Mouse (Mus musculus) forebrain, embryonic 14.5 days (tissue): ENCODE measurements at regions not wholly inside any gene's neighbourhood (a gene's known extent, or its start where the extent isn't known, plus 50 kb on each side); places are given as distances from the start of the nearest gene placed in this dataset.

ENCODE experiments used
- ATAC-seq: fragments of 200-750 bp; cut with Nextera tagmentation; 2 replicates; pipeline ENCODE4 v1.8.0; 2017; ENCODE audit warnings: mild to moderate bottlenecking, moderate library complexity
- DNase-seq: peaks from one replicate; pipeline ENCODE4 v3.0.0-alpha.2; 2015; ENCODE audit warnings: low spot score
- H3K27ac ChIP-seq: fragments of 300-500 bp; sonication (generic); 2 replicates; pipeline ENCODE4 v1.5.1; 2014; ENCODE audit warnings: low read depth, mild to moderate bottlenecking, control low read depth, low read length, moderate library complexity
- H3K27me3 ChIP-seq: fragments of 300-500 bp; sonication (generic); replicated peaks from 2 replicates; pipeline ENCODE4 v1.6.1; 2014; ENCODE audit warnings: low read length, control low read depth, mixed read lengths; ENCODE audit not compliant: control insufficient read depth, insufficient read depth
- H3K36me3 ChIP-seq: fragments of 300-500 bp; sonication (generic); 2 replicates; pipeline ENCODE4 v1.6.1; 2014; ENCODE audit warnings: low read length, control low read depth; ENCODE audit not compliant: control insufficient read depth, insufficient read depth
- H3K4me1 ChIP-seq: fragments of 300-500 bp; sonication (generic); 2 replicates; pipeline ENCODE4 v1.6.1; 2014; ENCODE audit warnings: antibody characterized with exemption, low read length, control low read depth; ENCODE audit not compliant: control insufficient read depth, insufficient read depth
- H3K4me2 ChIP-seq: fragments of 300-500 bp; sonication (generic); 2 replicates; pipeline ENCODE4 v1.6.1; 2014; ENCODE audit warnings: mild to moderate bottlenecking, control low read depth, low read length
- H3K4me3 ChIP-seq: fragments of 300-500 bp; sonication (generic); 2 replicates; pipeline ENCODE4 v1.5.1; 2014; ENCODE audit warnings: low read depth, low read length, control low read depth
- H3K9ac ChIP-seq: fragments of 300-500 bp; sonication (generic); 2 replicates; pipeline ENCODE4 v1.6.1; 2014; ENCODE audit warnings: mild to moderate bottlenecking, low read length, control low read depth, moderate library complexity
- H3K9me3 ChIP-seq: fragments of 300-500 bp; sonication (generic); replicated peaks from 2 replicates; pipeline ENCODE4 v1.6.1; 2016; ENCODE audit warnings: low read length, control low read depth, mixed read lengths; ENCODE audit not compliant: control insufficient read depth
- WGBS: fragments of 180-500 bp; shearing (Covaris S2); extraction: QIAGEN DNeasy Blood & Tissue Kit; methylation state at CpG from one replicate; pipeline ENCODE4 v1.1.7; 2014; 5-methylcytosine and 5-hydroxymethylcytosine counted together

DNA sequence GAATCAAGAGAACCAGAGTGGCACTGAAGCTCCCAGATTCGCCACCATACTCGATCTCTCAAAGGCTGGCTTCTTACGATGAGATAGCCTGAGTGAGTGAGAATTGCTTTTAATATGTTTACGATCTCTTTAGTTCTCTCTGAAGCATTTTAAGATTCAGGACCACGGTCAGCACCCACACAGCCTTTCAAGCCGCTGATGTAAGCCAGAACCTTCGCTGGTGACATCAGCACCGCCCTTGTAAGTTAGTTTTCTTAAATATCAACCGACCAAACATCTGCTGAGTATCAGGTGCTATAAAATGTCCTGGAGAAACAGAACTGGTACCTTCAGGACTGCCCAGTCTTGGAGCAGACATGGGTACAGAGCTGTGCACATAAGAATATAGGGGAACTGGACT is 141.6 kb downstream of the Dmrta2 start:
- Histone ChIP-seq H3K4me2 (no peak overlapping the region), H3K27ac (no peak overlapping the region), H3K36me3 (no peaks in the 10 kb centered on the region), H3K9ac (no peak overlapping the region), H3K4me3 (no peak overlapping the region), H3K4me1 (no peaks in the 10 kb centered on the region; the same call in 1 of the 2 replicates), H3K27me3 (no peaks in the 10 kb centered on the region), H3K9me3 (no peaks in the 10 kb centered on the region)
- DNase-seq = peak; percentile 53
- whole genome bisulfite sequencing = 39% methylated on average over 9 of the region's 9 CpGs
- no peak for ATAC-seq

DNA sequence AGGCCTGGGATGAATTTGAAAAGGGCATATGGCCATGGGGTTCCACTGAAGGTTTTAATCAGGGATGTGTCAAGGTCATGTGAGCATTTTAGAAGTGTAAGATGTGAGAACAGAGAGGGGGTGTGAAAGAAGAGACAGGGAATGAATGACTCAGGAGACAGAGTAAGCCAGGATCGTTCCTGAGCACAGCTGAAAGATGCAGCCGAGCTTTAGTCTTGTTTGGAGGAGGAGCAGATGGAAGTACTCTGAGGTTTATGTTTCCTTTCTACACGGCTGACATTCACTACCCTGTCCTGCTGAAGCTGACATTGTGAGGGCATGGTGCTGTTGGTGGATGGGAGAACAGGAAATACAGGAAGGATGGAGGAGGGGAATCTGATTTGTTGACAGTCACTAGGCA is 142.0 kb downstream of the Dmrta2 start:
- Histone ChIP-seq H3K27me3 (no peaks in the 10 kb centered on the region), H3K4me3 (no peak overlapping the region), H3K9ac (no peak overlapping the region), H3K9me3 (no peaks in the 10 kb centered on the region), H3K27ac (peak overlapping the region; percentile 44; the same call in 1 of the 2 replicates), H3K4me1 (no peaks in the 10 kb centered on the region; the same call in 1 of the 2 replicates), H3K36me3 (no peaks in the 10 kb centered on the region), H3K4me2 (no peak overlapping the region)
- ATAC-seq = no peak
- DNase-seq = no peak
- WGBS = 68% methylated on average over 3 of the region's 3 CpGs

DNA sequence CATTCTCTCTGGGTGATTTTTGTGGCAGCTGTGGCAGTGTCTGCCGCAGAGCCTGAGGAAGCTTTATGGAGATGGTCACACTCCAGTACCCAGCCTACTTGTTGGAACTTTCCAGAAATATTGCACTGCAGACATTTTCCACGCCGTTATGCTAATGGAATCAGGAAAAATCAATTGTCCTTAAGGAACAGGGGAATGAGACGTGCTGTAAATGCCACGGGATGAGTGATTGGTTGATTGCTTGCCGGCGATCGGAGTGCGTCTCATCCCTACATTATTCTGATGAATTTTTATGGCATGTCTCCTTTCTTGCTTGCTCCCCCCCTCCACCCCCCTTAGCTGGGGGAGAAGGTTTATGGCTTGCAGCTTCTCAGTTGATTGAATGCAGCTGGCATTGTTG is 142.9 kb downstream of the Dmrta2 start:
- DNase-seq (peak; percentile 45), ATAC-seq (peak; percentile 57)
- Histone ChIP-seq H3K9ac (no peak overlapping the region), H3K4me2 (no peak overlapping the region), H3K4me3 (no peak overlapping the region), H3K36me3 (no peaks in the 10 kb centered on the region), H3K27ac (peak overlapping the region; percentile 44; the same call in 1 of the 2 replicates), H3K27me3 (no peaks in the 10 kb centered on the region), H3K9me3 (no peaks in the 10 kb centered on the region), H3K4me1 (no peaks in the 10 kb centered on the region; the same call in 1 of the 2 replicates)
- 73% methylated on average over 9 of the region's 9 CpGs for WGBS

DNA sequence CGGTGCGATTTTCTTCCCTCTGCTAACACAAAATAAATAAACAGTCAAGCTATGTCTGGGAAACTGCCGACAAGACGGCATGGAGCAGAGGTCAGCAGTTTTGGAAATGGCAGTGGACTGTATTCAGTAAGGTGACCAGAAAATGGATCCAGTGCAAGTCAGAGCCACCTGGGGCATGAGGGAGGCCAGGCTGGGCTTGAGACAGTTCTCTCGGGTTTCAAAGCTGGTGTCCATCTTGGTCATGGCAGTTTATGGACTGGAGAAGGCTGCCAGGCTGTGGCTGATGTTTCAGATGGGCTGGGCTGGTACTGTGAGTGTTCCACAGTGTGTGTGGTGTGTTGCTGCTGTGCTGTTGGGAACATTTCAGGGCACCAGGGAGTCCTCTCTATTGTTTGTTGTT is 143.6 kb downstream of the Dmrta2 start:
- H3K4me2 ChIP-seq = no peak overlapping the region
- peak overlapping the region; percentile 28; the same call in 1 of the 2 replicates for H3K27ac ChIP-seq
- H3K36me3 ChIP-seq = no peaks in the 10 kb centered on the region
- H3K9me3 ChIP-seq = no peaks in the 10 kb centered on the region
- no peak overlapping the region for H3K4me3 ChIP-seq
- H3K27me3 ChIP-seq = no peaks in the 10 kb centered on the region
- H3K9ac ChIP-seq = no peak overlapping the region
- ATAC-seq = peak; percentile 19; the same call in 1 of the 2 replicates
- H3K4me1 ChIP-seq = no peaks in the 10 kb centered on the region; the same call in 1 of the 2 replicates
- 38% methylated on average over 5 of the region's 5 CpGs for WGBS
- no peak for DNase-seq

DNA sequence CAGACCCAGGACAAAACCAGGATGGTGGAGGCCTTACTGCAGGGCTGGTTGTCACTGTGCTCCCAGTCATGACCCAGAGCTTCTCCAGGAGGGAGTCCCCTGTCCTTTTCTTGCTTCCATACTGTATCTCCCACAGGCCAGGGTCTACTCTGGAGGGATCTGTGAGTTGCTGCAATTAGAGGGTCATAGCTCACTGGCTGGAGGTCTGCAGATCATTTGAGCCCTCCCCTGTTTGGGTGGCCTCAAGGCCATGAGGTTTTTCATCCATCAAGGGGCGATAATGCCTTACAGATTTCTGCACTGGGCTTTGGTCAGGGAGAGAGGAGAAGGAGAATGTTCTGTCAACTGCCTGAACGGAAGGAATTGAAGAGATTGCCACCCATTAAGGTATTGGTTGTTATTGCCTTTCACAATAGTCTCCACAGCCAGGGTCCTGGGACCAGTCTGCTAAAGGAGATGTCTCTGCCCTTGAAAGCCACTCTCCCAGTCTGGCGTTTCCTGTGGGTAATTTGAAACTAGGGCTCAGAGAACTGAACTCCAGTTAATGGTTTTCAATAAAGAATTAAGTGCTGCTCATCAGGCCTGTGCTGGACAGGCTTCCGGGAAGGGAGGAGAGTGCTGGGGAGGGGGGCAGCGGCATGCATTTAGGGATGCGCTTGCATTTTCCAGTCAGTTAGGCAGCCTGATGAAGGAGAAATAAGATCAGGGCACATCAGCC is 147.4 kb downstream of the Dmrta2 start:
- Histone ChIP-seq H3K27me3 (no peaks in the 10 kb centered on the region), H3K4me2 (no peak overlapping the region), H3K4me3 (no peak overlapping the region), H3K9ac (no peak overlapping the region), H3K9me3 (no peaks in the 10 kb centered on the region), H3K27ac (no peak overlapping the region), H3K4me1 (no peaks in the 10 kb centered on the region; the same call in 1 of the 2 replicates), H3K36me3 (no peaks in the 10 kb centered on the region)
- ATAC-seq (no peak), DNase-seq (no peak)
- WGBS = 42% methylated on average over 6 of the region's 6 CpGs

DNA sequence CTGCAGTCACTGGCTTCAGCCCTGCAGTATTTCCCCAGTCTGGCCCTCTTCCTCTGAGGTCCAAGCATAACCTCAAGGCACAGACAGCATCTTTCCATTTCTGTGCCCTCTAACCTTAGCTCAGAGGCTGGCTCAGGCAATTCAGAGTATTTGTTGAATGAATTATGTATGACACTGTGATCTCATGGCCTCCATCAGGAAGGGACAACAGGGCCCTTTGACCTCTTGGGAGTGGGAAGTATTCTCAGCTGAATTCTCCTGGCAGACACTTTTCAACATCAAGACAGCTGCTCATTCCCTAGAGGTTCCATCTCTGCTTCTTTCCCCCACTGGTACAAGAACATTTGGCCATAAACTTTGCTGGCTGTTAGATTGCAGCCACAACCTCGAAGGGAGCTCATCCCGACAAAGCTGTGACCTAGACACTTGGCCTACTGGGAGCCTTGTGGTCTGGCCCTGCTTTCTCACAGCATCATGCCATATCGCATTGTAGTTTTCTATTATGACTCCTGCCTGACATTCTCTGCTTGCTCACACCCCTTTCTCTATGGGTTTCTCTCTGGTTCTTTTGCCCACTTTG is 150.2 kb downstream of the Dmrta2 start:
- H3K36me3 ChIP-seq = no peaks in the 10 kb centered on the region
- no peak overlapping the region for H3K4me3 ChIP-seq
- no peak overlapping the region for H3K9ac ChIP-seq
- ATAC-seq (no peak), DNase-seq (no peak)
- no peaks in the 10 kb centered on the region for H3K27me3 ChIP-seq
- no peaks in the 10 kb centered on the region for H3K4me1 ChIP-seq
- no peak overlapping the region for H3K4me2 ChIP-seq
- WGBS = 91% methylated on average over 3 of the region's 3 CpGs
- H3K9me3 ChIP-seq = no peaks in the 10 kb centered on the region
- no peak overlapping the region for H3K27ac ChIP-seq

DNA sequence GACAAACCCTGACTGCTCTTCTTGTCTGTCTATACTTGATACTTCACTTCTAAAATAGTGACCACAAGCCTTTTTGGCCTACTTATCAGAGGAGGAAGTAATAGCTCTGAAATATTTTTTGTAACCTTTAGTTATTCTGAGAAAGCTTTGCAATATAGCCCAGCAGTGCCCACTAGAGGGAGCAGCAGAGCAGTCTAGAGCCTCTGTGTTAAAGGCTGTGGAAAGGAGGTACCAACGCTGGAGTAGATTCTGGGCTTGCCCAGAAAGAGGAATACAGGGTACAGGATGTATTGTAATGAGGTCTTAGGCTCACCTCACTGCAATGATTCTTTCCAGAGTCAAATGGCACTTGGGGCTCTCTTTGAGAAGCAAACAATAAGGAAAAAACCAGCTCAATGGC is 151.1 kb downstream of the Dmrta2 start:
- Histone ChIP-seq H3K4me1 (peaks cover 2% of the 10 kb centered on the region; the same call in 1 of the 2 replicates), H3K9ac (no peak overlapping the region), H3K27ac (no peak overlapping the region; the same call in 1 of the 2 replicates), H3K4me2 (no peak overlapping the region), H3K27me3 (no peaks in the 10 kb centered on the region), H3K9me3 (no peaks in the 10 kb centered on the region), H3K36me3 (no peaks in the 10 kb centered on the region), H3K4me3 (no peak overlapping the region)
- DNase-seq (peak; percentile 88), ATAC-seq (peak; percentile 88)
- 7% methylated on average over 1 of the region's 1 CpGs for WGBS

DNA sequence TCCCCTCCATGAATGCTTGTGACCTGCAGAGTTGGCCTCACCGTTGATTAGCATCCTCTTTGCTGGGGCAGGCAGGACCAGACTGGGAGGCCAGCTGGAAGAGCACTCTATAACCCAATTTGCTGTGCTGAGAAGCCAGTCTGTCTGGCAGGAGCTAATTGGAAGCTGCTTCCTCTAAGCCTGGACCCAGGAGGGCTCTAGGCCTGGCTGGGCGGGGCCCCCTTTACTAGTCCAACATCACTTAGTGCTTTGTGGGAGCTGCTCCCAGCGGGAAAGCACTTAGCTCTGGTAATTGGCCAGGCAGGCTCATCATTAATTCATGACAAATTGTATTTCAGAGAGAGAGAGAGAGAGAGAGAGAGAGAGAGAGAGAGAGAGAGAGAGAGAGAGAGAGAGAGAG is 151.7 kb downstream of the Dmrta2 start:
- peak; percentile 83 for ATAC-seq
- WGBS = 25% methylated on average over 3 of the region's 3 CpGs
- H3K27ac ChIP-seq = no peak overlapping the region; the same call in 1 of the 2 replicates

DNA sequence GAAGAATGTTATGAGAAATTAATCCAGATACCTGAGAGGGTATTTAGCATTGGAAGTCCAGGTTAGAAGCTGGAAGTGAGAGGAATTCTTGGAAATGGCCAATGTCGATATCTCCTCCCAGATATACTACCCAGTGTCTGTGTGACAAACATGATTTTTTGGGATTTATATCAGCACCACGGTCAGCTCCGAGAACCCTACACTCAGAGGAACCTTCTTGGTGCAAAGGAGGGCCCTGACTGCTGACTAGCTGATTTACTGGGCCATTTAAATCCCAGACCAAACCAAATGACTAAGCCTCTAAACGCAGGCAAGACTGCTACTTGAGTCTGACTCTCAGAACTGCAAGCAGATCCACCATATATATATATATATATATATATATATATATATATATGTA is 154.2 kb downstream of the Dmrta2 start:
- Histone ChIP-seq H3K27ac (no peak overlapping the region), H3K27me3 (no peaks in the 10 kb centered on the region), H3K9me3 (no peaks in the 10 kb centered on the region), H3K4me2 (no peak overlapping the region), H3K36me3 (no peaks in the 10 kb centered on the region), H3K4me3 (no peak overlapping the region), H3K9ac (no peak overlapping the region), H3K4me1 (peaks cover 4% of the 10 kb centered on the region; the same call in 1 of the 2 replicates)
- DNase-seq (no peak), ATAC-seq (no peak)
- 71% methylated on average over 4 of the region's 4 CpGs for WGBS

More for the DNA sequence above, 151.7 kb downstream of the Dmrta2 start:
- DNase-seq = peak; percentile 71
- Histone ChIP-seq H3K4me3 (no peak overlapping the region), H3K27me3 (no peaks in the 10 kb centered on the region), H3K4me2 (no peak overlapping the region), H3K9ac (no peak overlapping the region), H3K4me1 (peaks cover 4% of the 10 kb centered on the region; the same call in 1 of the 2 replicates), H3K36me3 (no peaks in the 10 kb centered on the region), H3K9me3 (no peaks in the 10 kb centered on the region)
